Mouse (Mus musculus): Measurements from ENCODE around the gene Gm9844. TPM values are rescaled to one million over a fixed set of nuclear protein-coding genes. Genes with fewer than 3 reads are reported as not detected.
"Not testable (repeated sequence)": the region's sequence is repeated elsewhere in the genome, so short reads cannot be mapped to it uniquely, and the experiment has no call there.

Gm9844 gene
- polyA plus RNA-seq, 1 experiment from 2014 or later, result 23.0 TPM

- not testable (repeated sequence) for H3K27ac ChIP-seq (ENCODE audit: low read length); H3K4me2 ChIP-seq (ENCODE audit: low read length); H3K9ac ChIP-seq (replicated peaks; ENCODE audit: low read depth, low read length); H3K4me1 ChIP-seq (replicated peaks; ENCODE audit: control insufficient read depth, insufficient read depth, low read length); H3K27me3 ChIP-seq (replicated peaks; ENCODE audit: control insufficient read depth, insufficient read depth, low read length); H3K4me3 ChIP-seq (replicated peaks; ENCODE audit: low read length); H3K36me3 ChIP-seq (ENCODE audit: control insufficient read depth, insufficient read depth); H3K9me3 ChIP-seq (ENCODE audit: control insufficient read depth, low read length); ATAC-seq
- WGBS, result 91% methylated on average over 2 of the region's 2 CpGs
Measured at GRCm38 (mm10) chr7:24895749-24896148, 33.7 kb downstream of the Gm9844 start.

DNA sequence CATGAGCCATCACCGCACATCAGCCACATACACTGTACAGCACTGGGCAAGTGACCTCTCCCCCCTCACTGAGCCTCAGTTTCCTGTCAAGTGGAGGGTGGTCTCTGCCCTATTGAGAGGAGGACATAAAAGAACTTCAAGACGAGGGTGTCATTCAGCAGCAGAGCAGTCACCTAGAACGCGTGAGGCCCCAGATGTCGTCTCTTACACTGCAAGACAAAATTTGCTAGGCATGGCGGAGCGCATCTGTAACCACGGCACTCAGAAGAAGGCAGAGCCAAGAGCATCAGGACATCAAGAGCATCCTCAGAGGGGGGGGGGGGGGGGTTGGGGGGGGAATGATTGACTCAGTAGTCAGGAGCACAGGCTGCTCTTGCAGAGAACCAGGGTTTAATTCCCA lies 34.3 kb downstream of the Gm9844 start:
- Histone ChIP-seq H3K27me3 (replicated peaks; ENCODE audit: control insufficient read depth, insufficient read depth, low read length) (no peaks in the 10 kb centered on the region), H3K9ac (replicated peaks; ENCODE audit: low read depth, low read length) (no peak overlapping the region), H3K4me3 (replicated peaks; ENCODE audit: low read length) (no peak overlapping the region), H3K27ac (ENCODE audit: low read length) (no peak overlapping the region), H3K36me3 (ENCODE audit: control insufficient read depth, insufficient read depth) (no peaks in the 10 kb centered on the region), H3K4me1 (replicated peaks; ENCODE audit: control insufficient read depth, insufficient read depth, low read length) (no peaks in the 10 kb centered on the region), H3K4me2 (ENCODE audit: low read length) (no peak overlapping the region), H3K9me3 (ENCODE audit: control insufficient read depth, low read length) (no peaks in the 10 kb centered on the region)
- ATAC-seq, result no peak
- 75% methylated on average over 8 of the region's 8 CpGs for WGBS

DNA sequence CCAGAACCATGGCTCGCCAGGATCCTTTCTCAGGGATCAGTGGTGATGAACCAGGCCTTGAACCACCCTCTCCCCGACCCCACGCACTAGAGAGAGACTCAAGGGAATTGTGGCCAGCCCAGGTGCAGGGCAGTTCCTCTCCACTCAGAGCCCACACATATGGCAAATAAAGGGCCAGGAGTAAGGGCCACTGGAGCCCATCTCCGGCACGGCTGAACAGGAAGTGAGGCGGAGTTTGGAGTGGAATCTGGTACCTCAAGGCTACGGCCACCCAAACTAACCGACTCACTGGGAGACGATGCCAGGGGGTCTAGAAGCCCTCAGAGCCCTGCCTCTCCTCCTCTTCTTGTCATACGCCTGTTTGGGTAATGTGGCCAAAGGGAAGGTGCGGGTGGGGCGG lies 35.2 kb downstream of the Gm9844 start, which contains the start of gene Cd79a:
Cd79a (plus strand) TSS at position 158 of the 400 bp plus-strand sequence.
- Histone ChIP-seq H3K9ac (replicated peaks; ENCODE audit: low read depth, low read length) (no peak within 1 kb of the TSS), H3K4me3 (replicated peaks; ENCODE audit: low read length) (no peak within 1 kb of the TSS), H3K4me2 (ENCODE audit: low read length) (no peak within 1 kb of the TSS), H3K27ac (ENCODE audit: low read length) (no peak within 1 kb of the TSS), H3K27me3 (replicated peaks; ENCODE audit: control insufficient read depth, insufficient read depth, low read length) (no peaks in the 10 kb centered on the region), H3K36me3 (ENCODE audit: control insufficient read depth, insufficient read depth) (no peaks in the 10 kb centered on the region), H3K9me3 (ENCODE audit: control insufficient read depth, low read length) (no peaks in the 10 kb centered on the region), H3K4me1 (replicated peaks; ENCODE audit: control insufficient read depth, insufficient read depth, low read length) (no peaks in the 10 kb centered on the region)
- WGBS, result 83% methylated on average over 12 of the region's 12 CpGs
- no peak for ATAC-seq

GRCm38 (mm10) chr7:24897959-24898358 lies 35.9 kb downstream of the Gm9844 start:
- H3K27me3 ChIP-seq (replicated peaks; ENCODE audit: control insufficient read depth, insufficient read depth, low read length), result no peaks in the 10 kb centered on the region

GRCm38 (mm10) chr7:24901114-24901513 lies 39.1 kb downstream of the Gm9844 start:
- Histone ChIP-seq H3K4me1 (replicated peaks; ENCODE audit: control insufficient read depth, insufficient read depth, low read length) (peaks cover 27% of the 10 kb centered on the region), H3K9me3 (ENCODE audit: control insufficient read depth, low read length) (no peaks in the 10 kb centered on the region), H3K27me3 (replicated peaks; ENCODE audit: control insufficient read depth, insufficient read depth, low read length) (no peaks in the 10 kb centered on the region), H3K27ac (ENCODE audit: low read length) (no peak overlapping the region), H3K36me3 (ENCODE audit: control insufficient read depth, insufficient read depth) (no peaks in the 10 kb centered on the region), H3K4me3 (replicated peaks; ENCODE audit: low read length) (no peak overlapping the region), H3K4me2 (ENCODE audit: low read length) (no peak overlapping the region), H3K9ac (replicated peaks; ENCODE audit: low read depth, low read length) (no peak overlapping the region)
- ATAC-seq, result no peak
- WGBS, result 79% methylated on average over 6 of the region's 6 CpGs

More at GRCm38 (mm10) chr7:24897959-24898358, 35.9 kb downstream of the Gm9844 start:
- Histone ChIP-seq H3K36me3 (ENCODE audit: control insufficient read depth, insufficient read depth) (no peaks in the 10 kb centered on the region), H3K27ac (ENCODE audit: low read length) (no peak overlapping the region), H3K4me3 (replicated peaks; ENCODE audit: low read length) (no peak overlapping the region), H3K4me1 (replicated peaks; ENCODE audit: control insufficient read depth, insufficient read depth, low read length) (0 out of 2 replicates have a peak, but pooled peaks cover 1% of the 10 kb centered on the region), H3K9ac (replicated peaks; ENCODE audit: low read depth, low read length) (no peak overlapping the region), H3K4me2 (ENCODE audit: low read length) (no peak overlapping the region), H3K9me3 (ENCODE audit: control insufficient read depth, low read length) (no peaks in the 10 kb centered on the region)
- ATAC-seq, result no peak
- 83% methylated on average over 5 of the region's 5 CpGs for WGBS

DNA sequence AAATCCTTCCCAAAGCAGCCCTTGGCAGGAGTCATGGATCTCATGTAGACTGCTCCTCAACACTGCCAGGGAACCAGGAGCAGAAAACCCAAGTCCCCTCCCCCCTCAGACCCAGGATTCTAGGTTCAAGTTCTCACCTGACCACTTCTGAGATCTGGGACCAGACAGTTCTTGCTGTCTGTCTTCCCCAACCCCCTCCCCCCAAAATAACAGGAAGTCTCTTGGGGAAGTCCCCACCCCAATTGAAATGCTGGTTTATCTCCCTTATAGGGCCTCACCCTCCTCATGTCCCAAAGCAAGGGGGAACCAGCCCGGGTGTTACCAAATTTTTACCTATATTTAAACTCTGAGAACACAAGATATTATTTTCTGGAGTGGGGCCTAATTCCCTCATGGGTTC lies 39.8 kb downstream of the Gm9844 start:
- Histone ChIP-seq H3K4me2 (ENCODE audit: low read length) (no peak overlapping the region), H3K9ac (replicated peaks; ENCODE audit: low read depth, low read length) (no peak overlapping the region), H3K9me3 (ENCODE audit: control insufficient read depth, low read length) (no peaks in the 10 kb centered on the region), H3K27me3 (replicated peaks; ENCODE audit: control insufficient read depth, insufficient read depth, low read length) (no peaks in the 10 kb centered on the region), H3K4me3 (replicated peaks; ENCODE audit: low read length) (no peak overlapping the region), H3K36me3 (ENCODE audit: control insufficient read depth, insufficient read depth) (no peaks in the 10 kb centered on the region), H3K4me1 (replicated peaks; ENCODE audit: control insufficient read depth, insufficient read depth, low read length) (peaks cover 32% of the 10 kb centered on the region), H3K27ac (ENCODE audit: low read length) (no peak overlapping the region; the same call in 1 of the 2 replicates)
- ATAC-seq, result no peak
- WGBS, result 77% methylated on average over 1 of the region's 1 CpGs

- peaks cover 32% of the 10 kb centered on the region for H3K4me1 ChIP-seq (replicated peaks; ENCODE audit: control insufficient read depth, insufficient read depth, low read length)
- 53% methylated on average over 2 of the region's 2 CpGs for WGBS
- H3K9me3 ChIP-seq (ENCODE audit: control insufficient read depth, low read length), result no peaks in the 10 kb centered on the region
- peak overlapping the region; percentile 31; the same call in 1 of the 2 replicates for H3K27ac ChIP-seq (ENCODE audit: low read length)
- peak overlapping the region; percentile 63 for H3K4me2 ChIP-seq (ENCODE audit: low read length)
- H3K36me3 ChIP-seq (ENCODE audit: control insufficient read depth, insufficient read depth), result no peaks in the 10 kb centered on the region
- H3K4me3 ChIP-seq (replicated peaks; ENCODE audit: low read length), result peak overlapping the region; percentile 68
- no peak for ATAC-seq
- H3K27me3 ChIP-seq (replicated peaks; ENCODE audit: control insufficient read depth, insufficient read depth, low read length), result no peaks in the 10 kb centered on the region
- H3K9ac ChIP-seq (replicated peaks; ENCODE audit: low read depth, low read length), result peak overlapping the region; percentile 85
Measured at GRCm38 (mm10) chr7:24902264-24902629, 40.2 kb downstream of the Gm9844 start.

- H3K9ac ChIP-seq (replicated peaks; ENCODE audit: low read depth, low read length), result peak within 1 kb of the TSS; percentile 85
- H3K27me3 ChIP-seq (replicated peaks; ENCODE audit: control insufficient read depth, insufficient read depth, low read length), result no peaks in the 10 kb centered on the region
- H3K9me3 ChIP-seq (ENCODE audit: control insufficient read depth, low read length), result no peaks in the 10 kb centered on the region
- peak within 1 kb of the TSS; percentile 63 for H3K4me2 ChIP-seq (ENCODE audit: low read length)
- no peaks in the 10 kb centered on the region for H3K36me3 ChIP-seq (ENCODE audit: control insufficient read depth, insufficient read depth)
- no peak for ATAC-seq
- 9% methylated on average over 39 of the region's 68 CpGs for WGBS
- peak within 1 kb of the TSS; percentile 53 for H3K27ac ChIP-seq (ENCODE audit: low read length)
- peak within 1 kb of the TSS; percentile 68 for H3K4me3 ChIP-seq (replicated peaks; ENCODE audit: low read length)
- H3K4me1 ChIP-seq (replicated peaks; ENCODE audit: control insufficient read depth, insufficient read depth, low read length), result peaks cover 32% of the 10 kb centered on the region
Measured at GRCm38 (mm10) chr7:24902630-24903443, 40.8 kb downstream of the Gm9844 start, which contains the start of gene Arhgef1. TSS of gene Arhgef1 (plus strand) at chr7:24902912.

- H3K4me1 ChIP-seq (replicated peaks; ENCODE audit: control insufficient read depth, insufficient read depth, low read length), result peaks cover 32% of the 10 kb centered on the region
- peak overlapping the region; percentile 63 for H3K4me2 ChIP-seq (ENCODE audit: low read length)
- no peaks in the 10 kb centered on the region for H3K9me3 ChIP-seq (ENCODE audit: control insufficient read depth, low read length)
- ATAC-seq, result no peak
- H3K36me3 ChIP-seq (ENCODE audit: control insufficient read depth, insufficient read depth), result 0 out of 2 replicates have a peak, but pooled peaks cover 2% of the 10 kb centered on the region
- 37% methylated on average over 10 of the region's 10 CpGs for WGBS
- H3K9ac ChIP-seq (replicated peaks; ENCODE audit: low read depth, low read length), result peak overlapping the region; percentile 37; the same call in 1 of the 2 replicates
- no peak overlapping the region; the same call in 1 of the 2 replicates for H3K27ac ChIP-seq (ENCODE audit: low read length)
- H3K27me3 ChIP-seq (replicated peaks; ENCODE audit: control insufficient read depth, insufficient read depth, low read length), result no peaks in the 10 kb centered on the region
- peak overlapping the region; percentile 68 for H3K4me3 ChIP-seq (replicated peaks; ENCODE audit: low read length)
Measured at GRCm38 (mm10) chr7:24903444-24903825, 41.4 kb downstream of the Gm9844 start.
